Comparison of ENCODE assay signal across 8 mouse cellular contexts in the genomic region with DNA sequence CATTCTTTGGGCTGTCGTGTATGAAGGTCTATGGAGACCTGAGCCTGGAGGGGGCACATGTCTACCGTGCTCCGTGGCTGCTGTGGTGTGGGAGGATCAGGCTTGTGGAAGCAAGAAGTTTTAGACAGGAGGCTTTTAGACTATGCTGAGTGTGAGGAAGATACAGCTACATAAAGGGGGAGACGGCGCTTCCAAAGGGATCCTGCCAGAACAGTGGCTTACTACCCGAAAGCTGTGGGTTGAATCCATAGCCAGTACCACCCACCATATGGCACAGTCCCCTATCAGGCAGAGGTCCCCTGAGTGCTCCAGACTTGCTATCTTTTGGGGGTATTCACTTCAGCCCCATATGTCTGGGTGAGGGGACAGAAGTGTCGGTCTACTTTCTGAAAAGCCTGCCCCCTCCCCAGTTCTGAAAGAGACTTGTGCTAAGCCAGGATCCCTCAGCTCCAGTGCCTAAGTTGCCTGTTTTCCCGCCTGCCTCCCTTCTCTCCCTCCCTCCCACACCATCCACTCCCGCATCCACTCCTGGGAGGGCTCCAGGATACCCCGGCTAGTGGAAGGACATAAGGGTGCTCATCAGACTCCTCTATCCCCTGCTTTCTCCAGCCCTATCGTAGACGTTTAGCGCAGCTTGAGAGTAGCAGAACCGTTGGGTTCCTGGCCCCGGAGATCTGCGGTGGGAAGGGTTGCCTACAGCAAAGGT. TPM values are rescaled to one million over a fixed set of nuclear protein-coding genes. Genes with fewer than 3 reads are reported as not detected.
A peak's percentile ranks its signal among the peaks of the same experiment; 100 is the strongest.
DNase-seq lines count a peak whose midpoint lies in the region; ATAC-seq and TF ChIP-seq lines count a peak whose summit lies in the region.

No protein-coding gene starts in this region.

- WGBS in kidney, embryonic 15.5 days = 12% methylated on average over 16 of the region's 16 CpGs
- WGBS in kidney, adult 2 months = 32% methylated on average over 16 of the region's 16 CpGs
- whole genome bisulfite sequencing in embryonic facial prominence, embryonic 11.5 days = 14% methylated on average over 16 of the region's 16 CpGs
- 13% methylated on average over 16 of the region's 16 CpGs for whole genome bisulfite sequencing in hindbrain, embryonic 16.5 days
- 15% methylated on average over 16 of the region's 16 CpGs for WGBS in midbrain, embryonic 16.5 days

- H3K9ac ChIP-seq in kidney, embryonic 15.5 days = peak overlapping the region; percentile 39; the same call in 1 of the 2 replicates
- peak overlapping the region; percentile 50; the same call in 1 of the 2 replicates for H3K9ac ChIP-seq in embryonic facial prominence, embryonic 11.5 days (replicated peaks; ENCODE audit: low read length)
- peak overlapping the region; percentile 80 for H3K9ac ChIP-seq in hindbrain, embryonic 16.5 days (ENCODE audit: low read depth, low read length)
- peak overlapping the region; percentile 77 for H3K9ac ChIP-seq in midbrain, embryonic 16.5 days (ENCODE audit: low read depth, low read length)

- H3K4me3 ChIP-seq in kidney, embryonic 15.5 days (replicated peaks) = peak overlapping the region; percentile 60
- H3K4me3 ChIP-seq in kidney, adult 2 months (ENCODE audit: insufficient read depth, low read depth, low read length) = no peak overlapping the region
- peak overlapping the region; percentile 58 for H3K4me3 ChIP-seq in embryonic facial prominence, embryonic 11.5 days (ENCODE audit: low read depth, low read length)
- peak overlapping the region; percentile 60 for H3K4me3 ChIP-seq in hindbrain, embryonic 16.5 days (ENCODE audit: low read length)
- peak overlapping the region; percentile 70 for H3K4me3 ChIP-seq in midbrain, embryonic 16.5 days (ENCODE audit: low read depth, low read length)

- H3K27me3 ChIP-seq in kidney, embryonic 15.5 days = peaks cover 67% of the 10 kb centered on the region
- no peaks in the 10 kb centered on the region for H3K27me3 ChIP-seq in kidney, adult 2 months (replicated peaks; ENCODE audit: control insufficient read depth, insufficient read depth, low read length)
- H3K27me3 ChIP-seq in embryonic facial prominence, embryonic 11.5 days (ENCODE audit: control insufficient read depth, insufficient read depth, low read length) = peaks cover 45% of the 10 kb centered on the region
- 0 out of 2 replicates have a peak, but pooled peaks cover 2% of the 10 kb centered on the region for H3K27me3 ChIP-seq in hindbrain, embryonic 16.5 days (replicated peaks; ENCODE audit: control insufficient read depth, insufficient read depth, low read length)
- peaks cover 9% of the 10 kb centered on the region for H3K27me3 ChIP-seq in midbrain, embryonic 16.5 days (ENCODE audit: control insufficient read depth, insufficient read depth, low read depth, low read length)

- no peak for TF ChIP-seq CTCF in kidney, adult 2 months (conservative IDR thresholded peaks at IDR 0.05; ENCODE audit: insufficient read depth, insufficient read length, low read depth, low read length)

- H3K36me3 ChIP-seq in kidney, embryonic 15.5 days = no peaks in the 10 kb centered on the region
- no peaks in the 10 kb centered on the region for H3K36me3 ChIP-seq in kidney, adult 2 months (ENCODE audit: control insufficient read depth, insufficient read depth, low read length)
- H3K36me3 ChIP-seq in embryonic facial prominence, embryonic 11.5 days (replicated peaks; ENCODE audit: control insufficient read depth, insufficient read depth, low read depth, low read length) = no peaks in the 10 kb centered on the region
- H3K36me3 ChIP-seq in hindbrain, embryonic 16.5 days (ENCODE audit: control insufficient read depth, insufficient read depth, low read length) = no peaks in the 10 kb centered on the region
- H3K36me3 ChIP-seq in midbrain, embryonic 16.5 days (ENCODE audit: control insufficient read depth, insufficient read depth, low read length) = no peaks in the 10 kb centered on the region

- ATAC-seq in kidney, embryonic 15.5 days (replicated peaks; ENCODE audit: low FRiP score) = no peak
- no peak for ATAC-seq in embryonic facial prominence, embryonic 11.5 days (replicated peaks; ENCODE audit: insufficient number of reproducible peaks, low FRiP score, low TSS enrichment, low read depth)
- peak; percentile 16 for ATAC-seq in hindbrain, embryonic 16.5 days
- peak; percentile 17; the same call in 1 of the 2 replicates for ATAC-seq in midbrain, embryonic 16.5 days

- H3K27ac ChIP-seq in kidney, embryonic 15.5 days = no peak overlapping the region
- H3K27ac ChIP-seq in kidney, adult 2 months (ENCODE audit: insufficient read depth, low read depth, low read length) = no peak overlapping the region
- H3K27ac ChIP-seq in embryonic facial prominence, embryonic 11.5 days (replicated peaks; ENCODE audit: low read depth, low read length) = no peak overlapping the region
- H3K27ac ChIP-seq in hindbrain, embryonic 16.5 days (ENCODE audit: low read depth, low read length) = peak overlapping the region; percentile 71
- peak overlapping the region; percentile 36; the same call in 1 of the 2 replicates for H3K27ac ChIP-seq in midbrain, embryonic 16.5 days (ENCODE audit: low read length)

- H3K4me2 ChIP-seq in kidney, embryonic 15.5 days = peak overlapping the region; percentile 99
- H3K4me2 ChIP-seq in embryonic facial prominence, embryonic 11.5 days (ENCODE audit: low read depth, low read length) = peak overlapping the region; percentile 99
- H3K4me2 ChIP-seq in hindbrain, embryonic 16.5 days (ENCODE audit: low read length) = peak overlapping the region; percentile 93
- H3K4me2 ChIP-seq in midbrain, embryonic 16.5 days (ENCODE audit: low read length) = peak overlapping the region; percentile 94

- H3K9me3 ChIP-seq in kidney, embryonic 15.5 days (replicated peaks) = no peaks in the 10 kb centered on the region
- no peaks in the 10 kb centered on the region for H3K9me3 ChIP-seq in embryonic facial prominence, embryonic 11.5 days (replicated peaks; ENCODE audit: control insufficient read depth, low read length)
- no peaks in the 10 kb centered on the region for H3K9me3 ChIP-seq in hindbrain, embryonic 16.5 days (ENCODE audit: control insufficient read depth, low read length)
- no peaks in the 10 kb centered on the region for H3K9me3 ChIP-seq in midbrain, embryonic 16.5 days (replicated peaks; ENCODE audit: control insufficient read depth, low read length, poor library complexity, severe bottlenecking)

- TF ChIP-seq POLR2A in kidney, adult 2 months (IDR thresholded peaks at IDR 0.05; ENCODE audit: low read depth, low read length) = no peak

- H3K4me1 ChIP-seq in kidney, embryonic 15.5 days = peaks cover 36% of the 10 kb centered on the region
- H3K4me1 ChIP-seq in kidney, adult 2 months (ENCODE audit: control insufficient read depth, insufficient read depth, low read length) = 0 out of 2 replicates have a peak, but pooled peaks cover 5% of the 10 kb centered on the region
- H3K4me1 ChIP-seq in embryonic facial prominence, embryonic 11.5 days (ENCODE audit: control insufficient read depth, insufficient read depth, low read length) = peaks cover 6% of the 10 kb centered on the region; the same call in 1 of the 2 replicates
- peaks cover 30% of the 10 kb centered on the region for H3K4me1 ChIP-seq in hindbrain, embryonic 16.5 days (ENCODE audit: control insufficient read depth, insufficient read depth, low read depth, low read length)
- peaks cover 23% of the 10 kb centered on the region for H3K4me1 ChIP-seq in midbrain, embryonic 16.5 days (ENCODE audit: control insufficient read depth, insufficient read depth, low read length)

- DNase-seq in kidney, adult 2 months = no peak
- no peak for DNase-seq in embryonic facial prominence, embryonic 11.5 days (ENCODE audit: low spot score)
- DNase-seq in urinary bladder, adult 18-20 months (ENCODE audit: low spot score in 2 of 2) = no peak
- DNase-seq in thymus, postnatal 25 days = no peak
- no peak for DNase-seq in thymus, postnatal 36 days

RNA-seq across cellular contexts. Expression of a gene that starts 1.1 kb away (rescaled TPM):
- 0.75 and 1.1 TPM in 2 replicates for polyA plus RNA-seq in kidney, embryonic 15.5 days (2015; fragmentation: Nextera tagmentation; extraction: Ambion mirVana)
- 0.33 and 0.45 TPM in 2 replicates for polyA plus RNA-seq in kidney, adult 2 months (2012; rRNA removed)
- 0.70 and 0.75 TPM in 2 replicates for polyA plus RNA-seq in embryonic facial prominence, embryonic 11.5 days (2014; fragmentation: Nextera tagmentation; extraction: Ambion mirVana)
- 16.9 and 20.3 TPM in 2 replicates for polyA plus RNA-seq in hindbrain, embryonic 16.5 days (2015; fragmentation: Nextera tagmentation; extraction: Ambion mirVana)
- polyA plus RNA-seq in midbrain, embryonic 16.5 days (2015; fragmentation: Nextera tagmentation; extraction: Ambion mirVana) = 9.8 and 12.5 TPM in 2 replicates

Comparison
In these comparisons a context has a peak if more than half of its experiments do, and no peak if none do; other contexts are left out.
1. ATAC-seq: peak in hindbrain, embryonic 16.5 days (single experiment) and midbrain, embryonic 16.5 days (single experiment); none in kidney, embryonic 15.5 days (single experiment) and embryonic facial prominence, embryonic 11.5 days (single experiment).
2. H3K27ac ChIP-seq: peak in hindbrain, embryonic 16.5 days (single experiment) and midbrain, embryonic 16.5 days (single experiment); none in kidney, embryonic 15.5 days (single experiment), kidney, adult 2 months (single experiment) and embryonic facial prominence, embryonic 11.5 days (single experiment).
3. Peak in every context shown above with its lines, with median percentiles within 50 percentile points of each other: H3K4me2 ChIP-seq and H3K9ac ChIP-seq.